Mouse (Mus musculus): Measurements from ENCODE around the gene Olfr459.

DNA sequence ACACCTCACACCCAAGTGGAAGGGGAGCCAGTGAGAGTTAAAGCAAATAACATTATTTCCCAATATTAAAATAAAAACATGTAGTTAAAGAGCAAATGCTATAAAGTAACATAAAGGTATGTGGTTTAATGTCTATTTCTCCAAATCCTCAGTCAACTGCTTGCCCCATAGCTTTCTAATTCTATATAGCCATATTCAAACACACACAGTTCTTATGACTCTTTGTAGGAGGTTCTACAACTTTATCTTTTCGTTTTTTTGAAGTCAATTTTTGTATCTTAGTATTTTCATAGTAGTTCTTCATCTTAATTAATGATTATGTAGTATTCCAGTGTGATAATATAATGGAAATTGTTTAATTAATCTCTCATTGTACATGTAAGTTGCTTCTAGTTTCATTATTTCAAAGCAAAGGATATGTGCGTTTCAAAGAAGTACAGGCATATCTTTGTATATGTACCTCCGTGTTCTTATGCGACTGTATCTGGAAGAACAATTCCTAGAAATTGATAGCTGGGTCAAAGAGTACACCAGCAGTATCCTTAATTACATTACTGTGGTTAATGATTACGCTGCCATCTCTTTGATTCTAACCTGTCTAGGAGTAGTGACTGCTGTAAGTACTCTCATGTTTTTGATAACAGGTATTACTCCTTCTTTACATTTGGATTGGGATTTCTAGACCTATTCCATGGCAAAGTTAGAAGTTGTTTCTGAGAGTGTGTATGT is 30.1 kb downstream of the Olfr459 start:
- TF ChIP-seq CTCF (IDR thresholded peaks at IDR 0.05; ENCODE audit: extremely low read depth, insufficient read length, insufficient replicate concordance, low read depth, low read length) (no peak), POLR2A (IDR thresholded peaks at IDR 0.05; ENCODE audit: low read depth, low read length) (no peak)

All from small intestine, adult 2 months (tissue).